Mouse (Mus musculus) ovary, postnatal 10 days (tissue): Measurements from ENCODE around the gene Rps15.

Source experiments
- DNase-seq: peaks from one replicate; pipeline ENCODE4 v3.0.0; 2022; ENCODE audit warnings: low spot score

The Rps15 gene

GRCm38 (mm10) chr10:80341491-80342304 lies 49.4 kb downstream of the Rps15 start:
- no peak for DNase-seq

GRCm38 (mm10) chr10:80342305-80342748 lies 50.1 kb downstream of the Rps15 start:
- no peak for DNase-seq

- DNase-seq = no peak
These were observed 50.6 kb downstream of the Rps15 start for GRCm38 (mm10) chr10:80342749-80343424.

GRCm38 (mm10) chr10:80343425-80343895 lies 51.2 kb downstream of the Rps15 start:
- no peak for DNase-seq
